Mouse (Mus musculus) hindbrain, embryonic 16.5 days (tissue): ENCODE measurements around the gene Fkbp1a. TPM values are rescaled to one million over a fixed set of nuclear protein-coding genes. Genes with fewer than 3 reads are reported as not detected.

Experiments
- ATAC-seq: fragments of 200-750 bp; cut with Nextera tagmentation; 2 replicates; pipeline ENCODE4 v1.8.0; 2017; ENCODE audit warnings: moderate TSS enrichment, moderate library complexity
- H3K27ac ChIP-seq: fragments of 300-500 bp; sonication (generic); 2 replicates; pipeline ENCODE4 v1.5.1; 2014; ENCODE audit warnings: low read depth, mild to moderate bottlenecking, control low read depth, low read length, moderate library complexity
- H3K27me3 ChIP-seq: fragments of 300-500 bp; sonication (generic); replicated peaks from 2 replicates; pipeline ENCODE4 v1.6.1; 2014; ENCODE audit warnings: low read length; ENCODE audit not compliant: control insufficient read depth, insufficient read depth
- H3K36me3 ChIP-seq: fragments of 300-500 bp; sonication (generic); 2 replicates; pipeline ENCODE4 v1.6.1; 2014; ENCODE audit warnings: mild to moderate bottlenecking, low read length, moderate library complexity, mixed read lengths; ENCODE audit not compliant: control insufficient read depth, insufficient read depth
- H3K4me1 ChIP-seq: fragments of 300-500 bp; sonication (generic); 2 replicates; pipeline ENCODE4 v1.6.1; 2014; ENCODE audit warnings: low read depth, low read length; ENCODE audit not compliant: control insufficient read depth, insufficient read depth
- H3K4me2 ChIP-seq: fragments of 300-500 bp; sonication (generic); 2 replicates; pipeline ENCODE4 v1.6.1; 2014; ENCODE audit warnings: mild to moderate bottlenecking, low read length, control low read depth, moderate library complexity
- H3K4me3 ChIP-seq: fragments of 300-500 bp; sonication (generic); 2 replicates; pipeline ENCODE4 v1.5.1; 2014; ENCODE audit warnings: mild to moderate bottlenecking, low read length, control low read depth, moderate library complexity
- H3K9ac ChIP-seq: fragments of 300-500 bp; sonication (generic); 2 replicates; pipeline ENCODE4 v1.6.1; 2014; ENCODE audit warnings: low read depth, mild to moderate bottlenecking, control low read depth, low read length, moderate library complexity
- H3K9me3 ChIP-seq: fragments of 300-500 bp; sonication (generic); 2 replicates; pipeline ENCODE4 v1.6.1; 2014; ENCODE audit warnings: mild to moderate bottlenecking, low read length, moderate library complexity; ENCODE audit not compliant: control insufficient read depth
- WGBS: fragments of 180-500 bp; shearing (Covaris S2); extraction: QIAGEN DNeasy Blood & Tissue Kit; methylation state at CpG from one replicate; pipeline ENCODE4 v1.1.7; 2014; 5-methylcytosine and 5-hydroxymethylcytosine counted together
- polyA plus RNA-seq: library from polyadenylated mRNA; unstranded; fragments of >200 nt; fragmentation: Nextera tagmentation; extraction: Ambion mirVana; gene quantifications from 2 replicates; pipeline ENCODE4 v1.2.1, GENCODE M21; 2015

Fkbp1a gene
- polyA plus RNA-seq, 1 experiment from 2014 or later, result 675 TPM

DNA sequence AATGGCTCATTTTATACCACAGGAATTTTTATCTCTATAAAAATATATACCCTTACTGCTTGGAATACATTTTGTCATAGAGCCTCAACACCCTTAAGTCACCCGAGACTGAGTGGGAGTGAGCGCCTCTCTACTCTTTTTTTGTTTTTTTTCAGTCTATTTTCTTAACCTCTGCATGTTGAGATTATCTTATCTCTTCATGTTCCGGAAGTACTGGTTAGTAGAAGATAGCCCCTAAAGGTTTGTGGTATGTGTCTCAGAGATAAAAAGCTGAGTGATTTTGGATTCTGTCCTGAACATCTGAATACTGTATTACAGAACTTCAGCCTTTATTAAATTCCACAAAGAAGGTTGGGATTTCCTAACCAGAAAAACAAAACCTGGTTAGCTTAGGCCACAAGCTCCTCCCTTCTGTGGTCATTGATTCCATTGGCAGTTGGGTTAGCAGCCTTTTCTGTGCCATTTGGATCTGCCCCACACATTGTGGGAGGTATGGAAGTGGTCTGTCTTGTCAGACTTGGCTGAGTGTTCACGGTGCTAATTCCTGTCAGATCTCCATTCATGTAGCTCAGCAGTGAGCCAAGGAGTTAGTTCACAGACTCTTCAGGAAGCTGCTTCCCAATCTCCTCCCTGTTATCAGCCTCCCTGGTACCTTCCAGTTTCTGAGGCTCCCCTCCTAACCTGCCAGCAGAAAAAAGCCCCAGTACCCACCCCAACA lies 17.8 kb upstream of the Fkbp1a start:
- H3K9ac ChIP-seq, result no peak overlapping the region
- no peaks in the 10 kb centered on the region for H3K9me3 ChIP-seq
- no peak overlapping the region for H3K4me3 ChIP-seq
- H3K27ac ChIP-seq, result no peak overlapping the region
- WGBS, result 66% methylated on average over 4 of the region's 4 CpGs
- no peaks in the 10 kb centered on the region for H3K27me3 ChIP-seq
- no peak for ATAC-seq
- no peaks in the 10 kb centered on the region for H3K4me1 ChIP-seq
- peaks cover 6% of the 10 kb centered on the region for H3K36me3 ChIP-seq
- H3K4me2 ChIP-seq, result no peak overlapping the region

DNA sequence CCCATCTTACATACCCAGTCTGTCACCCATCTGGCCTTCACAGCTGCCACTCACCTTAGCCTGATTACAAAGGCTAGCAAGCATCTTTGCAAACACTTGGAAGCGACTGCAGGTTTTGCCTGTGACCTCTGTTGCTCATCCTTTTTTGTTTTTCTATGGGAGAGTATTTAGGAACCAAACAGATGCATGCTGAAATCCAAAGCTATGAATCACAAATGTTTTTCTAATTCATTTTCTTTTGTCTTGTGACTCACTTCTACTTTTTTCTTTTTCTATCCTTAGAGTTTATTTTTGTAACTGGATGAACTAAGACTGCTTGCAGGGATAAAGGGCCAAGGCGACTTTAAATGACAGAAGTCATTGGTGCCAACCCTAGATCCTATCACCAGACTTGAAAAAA lies 16.8 kb upstream of the Fkbp1a start:
- H3K27me3 ChIP-seq, result no peaks in the 10 kb centered on the region
- 70% methylated on average over 2 of the region's 2 CpGs for WGBS
- H3K36me3 ChIP-seq, result peaks cover 6% of the 10 kb centered on the region
- no peak overlapping the region for H3K4me2 ChIP-seq
- no peak overlapping the region for H3K4me3 ChIP-seq
- H3K4me1 ChIP-seq, result no peaks in the 10 kb centered on the region
- H3K27ac ChIP-seq, result no peak overlapping the region
- H3K9me3 ChIP-seq, result no peaks in the 10 kb centered on the region
- ATAC-seq, result no peak
- H3K9ac ChIP-seq, result no peak overlapping the region

DNA sequence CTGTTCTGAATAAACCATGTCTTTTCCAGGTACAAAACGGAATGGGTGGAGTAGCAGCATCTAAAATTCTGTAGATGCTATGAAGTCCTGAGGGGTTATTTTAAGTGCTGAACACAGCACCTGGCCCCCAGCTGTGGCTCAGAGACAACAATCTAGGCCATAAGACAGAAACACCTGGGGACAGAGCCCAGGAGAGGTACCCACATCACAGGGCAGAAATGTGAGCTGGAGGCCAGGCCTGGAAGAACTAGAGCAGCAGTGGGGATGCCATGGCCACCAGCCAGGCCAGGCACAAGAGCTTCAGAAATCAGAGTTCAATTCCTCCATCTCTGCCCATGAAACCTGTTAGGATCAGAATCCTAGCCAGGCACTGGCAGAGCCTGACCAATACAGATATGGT lies 14.2 kb upstream of the Fkbp1a start:
- Histone ChIP-seq H3K36me3 (no peaks in the 10 kb centered on the region), H3K27me3 (no peaks in the 10 kb centered on the region), H3K27ac (no peak overlapping the region), H3K9ac (no peak overlapping the region), H3K9me3 (no peaks in the 10 kb centered on the region), H3K4me3 (no peak overlapping the region), H3K4me1 (no peaks in the 10 kb centered on the region), H3K4me2 (no peak overlapping the region)
- no peak for ATAC-seq
- 81% methylated on average over 1 of the region's 1 CpGs for WGBS

- H3K4me1 ChIP-seq, result no peaks in the 10 kb centered on the region
- no peaks in the 10 kb centered on the region for H3K27me3 ChIP-seq
- no peak overlapping the region for H3K4me3 ChIP-seq
- no peak for ATAC-seq
- H3K36me3 ChIP-seq, result no peaks in the 10 kb centered on the region
- no peak overlapping the region for H3K9ac ChIP-seq
- H3K4me2 ChIP-seq, result no peak overlapping the region
- H3K9me3 ChIP-seq, result no peaks in the 10 kb centered on the region
- no peak overlapping the region for H3K27ac ChIP-seq
Observed at GRCm38 (mm10) chr2:151529169-151529568, 13.1 kb upstream of the Fkbp1a start.

DNA sequence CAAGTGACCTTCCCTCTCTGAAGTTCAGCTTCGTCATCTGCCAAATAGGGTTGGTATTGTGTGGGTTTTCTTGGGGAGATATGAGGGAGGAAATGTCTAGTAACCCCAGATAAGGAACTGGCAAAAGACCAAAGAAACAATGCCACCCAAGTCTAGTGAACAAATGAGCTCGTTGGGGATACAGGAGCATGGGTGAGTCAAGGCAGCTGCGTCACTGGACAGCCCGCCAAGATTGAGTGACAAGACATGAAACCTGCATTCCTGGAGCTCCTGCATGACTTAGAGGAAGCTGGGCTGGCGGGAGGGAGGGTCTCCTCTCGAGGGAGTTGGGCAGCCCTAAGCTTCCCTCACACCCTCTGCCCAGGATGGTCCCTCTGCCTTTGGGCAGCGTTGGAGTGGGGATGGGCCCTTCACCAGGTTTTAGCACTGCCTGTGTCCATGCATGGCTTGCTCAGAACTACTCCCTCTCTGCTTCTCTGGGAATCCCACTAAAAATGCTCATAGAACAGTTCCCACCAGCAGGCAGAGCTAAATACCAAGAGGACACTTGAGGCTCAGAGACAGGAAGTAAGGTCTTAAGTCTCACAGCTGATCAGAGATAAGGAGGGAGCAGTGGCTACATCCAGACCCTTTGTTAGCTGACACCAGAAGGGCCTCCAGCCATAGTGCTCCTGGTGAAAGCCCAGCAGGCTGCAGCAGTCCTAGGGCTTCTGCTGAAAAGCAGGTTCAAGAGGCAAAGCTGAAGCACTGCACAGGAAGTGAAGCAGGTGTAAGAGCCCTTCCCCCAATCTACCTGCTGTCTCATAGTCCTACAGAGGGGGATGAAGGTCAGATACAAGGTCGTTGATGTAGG lies 11.7 kb upstream of the Fkbp1a start:
- Histone ChIP-seq H3K27me3 (no peaks in the 10 kb centered on the region), H3K9ac (no peak overlapping the region), H3K27ac (no peak overlapping the region), H3K4me3 (no peak overlapping the region), H3K4me2 (no peak overlapping the region), H3K4me1 (no peaks in the 10 kb centered on the region), H3K9me3 (no peaks in the 10 kb centered on the region), H3K36me3 (no peaks in the 10 kb centered on the region)
- 60% methylated on average over 8 of the region's 8 CpGs for WGBS
- no peak for ATAC-seq

DNA sequence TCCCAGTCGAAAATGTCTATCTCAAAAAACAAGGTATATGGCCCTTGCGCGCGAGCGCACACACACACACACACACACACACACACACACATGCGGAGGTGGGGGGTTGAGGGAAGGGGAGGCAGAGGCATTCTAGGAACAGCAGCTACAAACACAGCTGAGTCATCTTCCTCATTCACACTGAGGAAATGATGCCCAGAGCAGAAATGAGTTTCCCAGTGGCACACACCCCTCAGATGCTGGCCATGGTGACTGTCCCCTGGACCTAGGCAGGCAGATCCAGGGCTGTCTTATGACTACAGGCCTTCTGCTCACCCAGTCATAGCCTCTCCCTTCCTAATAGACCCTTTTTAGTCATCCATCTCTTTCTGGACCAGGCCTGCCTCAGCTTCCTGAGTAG lies 8.7 kb upstream of the Fkbp1a start:
- Histone ChIP-seq H3K27me3 (no peaks in the 10 kb centered on the region), H3K4me3 (no peak overlapping the region), H3K36me3 (no peaks in the 10 kb centered on the region), H3K4me1 (no peaks in the 10 kb centered on the region), H3K9me3 (no peaks in the 10 kb centered on the region), H3K4me2 (no peak overlapping the region), H3K9ac (no peak overlapping the region), H3K27ac (no peak overlapping the region)
- 92% methylated on average over 6 of the region's 6 CpGs for WGBS
- no peak for ATAC-seq

GRCm38 (mm10) chr2:151535961-151536617 lies 6.2 kb upstream of the Fkbp1a start:
- H3K36me3 ChIP-seq, result no peaks in the 10 kb centered on the region
- H3K9ac ChIP-seq, result no peak overlapping the region
- WGBS, result 11% methylated on average over 1 of the region's 1 CpGs
- no peak overlapping the region for H3K4me3 ChIP-seq
- no peak overlapping the region for H3K4me2 ChIP-seq
- no peaks in the 10 kb centered on the region for H3K27me3 ChIP-seq
- no peaks in the 10 kb centered on the region for H3K9me3 ChIP-seq
- 0 out of 2 replicates have a peak overlapping the region, but pooled peaks have one; percentile 16 for H3K27ac ChIP-seq
- H3K4me1 ChIP-seq, result no peaks in the 10 kb centered on the region
- ATAC-seq, result peak; percentile 57; the same call in 1 of the 2 replicates

DNA sequence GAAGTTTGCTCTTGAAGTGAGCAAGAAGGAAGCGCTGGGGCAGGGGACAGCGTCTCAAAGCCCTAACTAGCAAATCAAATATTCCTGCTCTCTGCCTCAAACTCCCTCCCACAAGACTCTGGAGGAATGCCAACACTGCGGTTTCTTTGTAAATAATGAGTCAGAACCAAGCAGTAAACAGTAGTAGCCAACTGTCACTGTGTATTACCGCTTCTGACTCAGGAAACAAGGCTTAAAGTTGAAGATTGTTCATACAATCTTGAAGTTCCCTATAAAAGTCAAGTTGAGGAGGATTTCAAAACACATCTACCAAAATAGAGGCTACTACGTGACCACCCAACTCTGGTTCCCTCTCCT lies 5.7 kb upstream of the Fkbp1a start:
- H3K36me3 ChIP-seq, result no peaks in the 10 kb centered on the region
- H3K4me2 ChIP-seq, result no peak overlapping the region
- H3K9me3 ChIP-seq, result no peaks in the 10 kb centered on the region
- 55% methylated on average over 5 of the region's 5 CpGs for WGBS
- H3K4me3 ChIP-seq, result no peak overlapping the region
- no peak overlapping the region for H3K9ac ChIP-seq
- ATAC-seq, result no peak
- peaks cover 4% of the 10 kb centered on the region for H3K4me1 ChIP-seq
- H3K27me3 ChIP-seq, result no peaks in the 10 kb centered on the region
- H3K27ac ChIP-seq, result 0 out of 2 replicates have a peak overlapping the region, but pooled peaks have one; percentile 16

DNA sequence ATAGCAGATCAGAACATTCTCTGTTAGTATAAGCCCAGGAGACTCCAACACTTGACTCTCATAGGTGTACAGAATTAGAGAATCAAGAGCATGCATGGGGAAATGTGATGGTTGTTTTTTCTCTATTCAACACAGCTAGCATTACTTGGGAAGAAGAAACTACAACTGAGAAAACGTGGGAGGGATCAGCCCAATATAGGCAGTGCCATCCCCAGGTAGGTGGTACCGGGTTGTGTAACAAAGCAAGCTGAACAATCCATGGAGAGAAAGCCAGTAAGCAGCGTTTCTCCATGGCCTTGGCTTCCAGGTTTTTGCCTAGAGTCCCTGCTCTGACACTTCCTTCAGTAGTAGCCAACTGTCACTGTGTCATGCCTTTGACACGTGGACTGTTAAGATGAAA lies 3.6 kb upstream of the Fkbp1a start:
- ATAC-seq, result no peak

More for the DNA sequence above, 3.6 kb upstream of the Fkbp1a start:
- Histone ChIP-seq H3K36me3 (no peaks in the 10 kb centered on the region), H3K27ac (no peak overlapping the region), H3K4me1 (peaks cover 8% of the 10 kb centered on the region), H3K9me3 (no peaks in the 10 kb centered on the region), H3K4me2 (no peak overlapping the region), H3K4me3 (no peak overlapping the region), H3K27me3 (no peaks in the 10 kb centered on the region), H3K9ac (no peak overlapping the region)
- 65% methylated on average over 4 of the region's 4 CpGs for WGBS
